Mouse (Mus musculus): Measurements from ENCODE around the gene Plod3. TPM values are rescaled to one million over a fixed set of nuclear protein-coding genes. Genes with fewer than 3 reads are reported as not detected.

Plod3 gene
- polyA plus RNA-seq, 1 experiment from 2014 or later: 49.0 TPM

GRCm38 (mm10) chr5:136987138-136987933, 517 bp downstream of the Plod3 start:
- H3K36me3 ChIP-seq: peaks cover 52% of the 10 kb centered on the region
- peak; percentile 45 for ATAC-seq (ENCODE audit: insufficient number of reproducible peaks, insufficient read depth, low FRiP score, low TSS enrichment, low read depth)
- H3K9me3 ChIP-seq: no peaks in the 10 kb centered on the region
- H3K4me2 ChIP-seq: peak overlapping the region; percentile 90
- peak overlapping the region; percentile 69 for H3K4me3 ChIP-seq
- peaks cover 14% of the 10 kb centered on the region for H3K4me1 ChIP-seq
- H3K27ac ChIP-seq: peak overlapping the region; percentile 96
- H3K9ac ChIP-seq: peak overlapping the region; percentile 91
- H3K27me3 ChIP-seq: no peaks in the 10 kb centered on the region
- WGBS: under 1% methylated on average over 67 of the region's 67 CpGs

- H3K4me2 ChIP-seq: peak within 1 kb of the TSS; percentile 90
- H3K36me3 ChIP-seq: peaks cover 56% of the 10 kb centered on the region
- peak within 1 kb of the TSS; percentile 91 for H3K9ac ChIP-seq
- 5% methylated on average over 12 of the region's 12 CpGs for WGBS
- ATAC-seq (ENCODE audit: insufficient number of reproducible peaks, insufficient read depth, low FRiP score, low TSS enrichment, low read depth): no peak
- H3K27me3 ChIP-seq: no peaks in the 10 kb centered on the region
- peak within 1 kb of the TSS; percentile 96 for H3K27ac ChIP-seq
- H3K9me3 ChIP-seq: no peaks in the 10 kb centered on the region
- peaks cover 14% of the 10 kb centered on the region for H3K4me1 ChIP-seq
- peak within 1 kb of the TSS; percentile 69 for H3K4me3 ChIP-seq
Measured at GRCm38 (mm10) chr5:136987934-136988271, 1.1 kb downstream of the Plod3 start, which contains the start of gene Znhit1. TSS of gene Znhit1 (minus strand) at chr5:136988021.

- ATAC-seq (ENCODE audit: insufficient number of reproducible peaks, insufficient read depth, low FRiP score, low TSS enrichment, low read depth): no peak
- Histone ChIP-seq H3K4me3 (peak overlapping the region; percentile 69), H3K4me2 (peak overlapping the region; percentile 90), H3K27ac (0 out of 2 replicates have a peak overlapping the region, but pooled peaks have one; percentile 96), H3K9ac (peak overlapping the region; percentile 91), H3K9me3 (no peaks in the 10 kb centered on the region), H3K27me3 (no peaks in the 10 kb centered on the region), H3K4me1 (peaks cover 14% of the 10 kb centered on the region), H3K36me3 (peaks cover 57% of the 10 kb centered on the region)
- 58% methylated on average over 7 of the region's 7 CpGs for WGBS
Measured at GRCm38 (mm10) chr5:136988420-136988819, 1.6 kb downstream of the Plod3 start.

GRCm38 (mm10) chr5:136989801-136990200, 3.0 kb downstream of the Plod3 start:
- no peak for ATAC-seq (ENCODE audit: insufficient number of reproducible peaks, insufficient read depth, low FRiP score, low TSS enrichment, low read depth)
- Histone ChIP-seq H3K4me3 (no peak overlapping the region), H3K9me3 (no peaks in the 10 kb centered on the region), H3K9ac (no peak overlapping the region), H3K4me1 (peaks cover 14% of the 10 kb centered on the region), H3K27ac (no peak overlapping the region), H3K36me3 (peaks cover 60% of the 10 kb centered on the region), H3K27me3 (no peaks in the 10 kb centered on the region), H3K4me2 (no peak overlapping the region)
- WGBS: 86% methylated on average over 6 of the region's 6 CpGs

- Histone ChIP-seq H3K9me3 (no peaks in the 10 kb centered on the region), H3K4me1 (peaks cover 13% of the 10 kb centered on the region), H3K36me3 (peaks cover 22% of the 10 kb centered on the region), H3K4me2 (no peak overlapping the region), H3K9ac (no peak overlapping the region), H3K27me3 (no peaks in the 10 kb centered on the region), H3K4me3 (no peak overlapping the region), H3K27ac (no peak overlapping the region)
- no peak for ATAC-seq (ENCODE audit: insufficient number of reproducible peaks, insufficient read depth, low FRiP score, low TSS enrichment, low read depth)
- 78% methylated on average over 4 of the region's 5 CpGs for WGBS
Measured at GRCm38 (mm10) chr5:136999449-136999848, 12.6 kb downstream of the Plod3 start.

- Histone ChIP-seq H3K27me3 (no peaks in the 10 kb centered on the region), H3K4me3 (no peak overlapping the region), H3K4me2 (peak overlapping the region; percentile 3; the same call in 1 of the 2 replicates), H3K9ac (no peak overlapping the region), H3K36me3 (peaks cover 10% of the 10 kb centered on the region), H3K27ac (peak overlapping the region; percentile 14; the same call in 1 of the 2 replicates), H3K4me1 (peaks cover 13% of the 10 kb centered on the region), H3K9me3 (no peaks in the 10 kb centered on the region)
- 69% methylated on average over 2 of the region's 2 CpGs for WGBS
- no peak for ATAC-seq (ENCODE audit: insufficient number of reproducible peaks, insufficient read depth, low FRiP score, low TSS enrichment, low read depth)
Measured at GRCm38 (mm10) chr5:137000612-137001011, 13.8 kb downstream of the Plod3 start.

- Histone ChIP-seq H3K36me3 (no peaks in the 10 kb centered on the region), H3K27ac (no peak overlapping the region), H3K27me3 (no peaks in the 10 kb centered on the region), H3K4me2 (no peak overlapping the region), H3K4me3 (no peak overlapping the region), H3K9me3 (no peaks in the 10 kb centered on the region), H3K4me1 (no peaks in the 10 kb centered on the region), H3K9ac (no peak overlapping the region)
- 50% methylated on average over 8 of the region's 8 CpGs for WGBS
- no peak for ATAC-seq (ENCODE audit: insufficient number of reproducible peaks, insufficient read depth, low FRiP score, low TSS enrichment, low read depth)
Measured at GRCm38 (mm10) chr5:137007276-137007675, 20.5 kb downstream of the Plod3 start.

- H3K27ac ChIP-seq: no peak overlapping the region
- 39% methylated on average over 3 of the region's 3 CpGs for WGBS
- H3K4me2 ChIP-seq: no peak overlapping the region
- H3K4me3 ChIP-seq: no peak overlapping the region
- no peak overlapping the region for H3K9ac ChIP-seq
- H3K36me3 ChIP-seq: no peaks in the 10 kb centered on the region
- ATAC-seq (ENCODE audit: insufficient number of reproducible peaks, insufficient read depth, low FRiP score, low TSS enrichment, low read depth): no peak
- H3K27me3 ChIP-seq: no peaks in the 10 kb centered on the region
- H3K4me1 ChIP-seq: no peaks in the 10 kb centered on the region
- no peaks in the 10 kb centered on the region for H3K9me3 ChIP-seq
Measured at GRCm38 (mm10) chr5:137009988-137010387, 23.2 kb downstream of the Plod3 start.

GRCm38 (mm10) chr5:137012401-137012950, 25.7 kb downstream of the Plod3 start:
- H3K27me3 ChIP-seq: no peaks in the 10 kb centered on the region
- no peak overlapping the region for H3K4me3 ChIP-seq
- no peak for ATAC-seq (ENCODE audit: insufficient number of reproducible peaks, insufficient read depth, low FRiP score, low TSS enrichment, low read depth)
- no peaks in the 10 kb centered on the region for H3K9me3 ChIP-seq
- no peak overlapping the region for H3K9ac ChIP-seq
- no peak overlapping the region for H3K4me2 ChIP-seq
- 74% methylated on average over 15 of the region's 15 CpGs for WGBS
- no peaks in the 10 kb centered on the region for H3K36me3 ChIP-seq
- H3K27ac ChIP-seq: no peak overlapping the region
- H3K4me1 ChIP-seq: no peaks in the 10 kb centered on the region

GRCm38 (mm10) chr5:137015913-137016312, 29.1 kb downstream of the Plod3 start:
- Histone ChIP-seq H3K36me3 (no peaks in the 10 kb centered on the region), H3K4me2 (no peak overlapping the region), H3K4me1 (no peaks in the 10 kb centered on the region), H3K4me3 (no peak overlapping the region), H3K9ac (no peak overlapping the region), H3K27ac (no peak overlapping the region), H3K9me3 (no peaks in the 10 kb centered on the region), H3K27me3 (peaks cover 7% of the 10 kb centered on the region; the same call in 1 of the 2 replicates)
- no peak for ATAC-seq (ENCODE audit: insufficient number of reproducible peaks, insufficient read depth, low FRiP score, low TSS enrichment, low read depth)
- 80% methylated on average over 3 of the region's 3 CpGs for WGBS

- WGBS: 40% methylated on average over 3 of the region's 3 CpGs
- Histone ChIP-seq H3K9ac (no peak overlapping the region), H3K27ac (no peak overlapping the region), H3K9me3 (no peaks in the 10 kb centered on the region), H3K4me3 (no peak overlapping the region), H3K27me3 (peaks cover 63% of the 10 kb centered on the region), H3K4me2 (no peak overlapping the region), H3K36me3 (no peaks in the 10 kb centered on the region), H3K4me1 (peaks cover 11% of the 10 kb centered on the region; the same call in 1 of the 2 replicates)
- no peak for ATAC-seq (ENCODE audit: insufficient number of reproducible peaks, insufficient read depth, low FRiP score, low TSS enrichment, low read depth)
Measured at GRCm38 (mm10) chr5:137024318-137024717, 37.5 kb downstream of the Plod3 start.

GRCm38 (mm10) chr5:137025132-137025531, 38.3 kb downstream of the Plod3 start:
- H3K9me3 ChIP-seq: no peaks in the 10 kb centered on the region
- ATAC-seq (ENCODE audit: insufficient number of reproducible peaks, insufficient read depth, low FRiP score, low TSS enrichment, low read depth): no peak
- WGBS: under 1% methylated on average over 23 of the region's 23 CpGs
- peaks cover 68% of the 10 kb centered on the region for H3K27me3 ChIP-seq
- H3K4me3 ChIP-seq: no peak overlapping the region
- H3K4me2 ChIP-seq: 0 out of 2 replicates have a peak overlapping the region, but pooled peaks have one; percentile 20
- no peak overlapping the region for H3K9ac ChIP-seq
- no peaks in the 10 kb centered on the region for H3K36me3 ChIP-seq
- H3K4me1 ChIP-seq: peaks cover 17% of the 10 kb centered on the region
- no peak overlapping the region for H3K27ac ChIP-seq
